ENCODE assay signal across 9 mouse cellular contexts in genomic region chr4:139617001-139617364, GRCm38 (mm10). TPM values are rescaled to one million over a fixed set of nuclear protein-coding genes. Genes with fewer than 3 reads are reported as not detected.
A peak's percentile ranks its signal among the peaks of the same experiment; 100 is the strongest.
DNase-seq lines count a peak whose midpoint lies in the region; ATAC-seq and TF ChIP-seq lines count a peak whose summit lies in the region.
"Had no signal": no experiment of that assay in that cellular context is flagged by ENCODE, and none has a peak within 500 bp of the region (broad histone marks: within the 10 kb centered on the region; RNA-seq: fewer than 3 reads in every experiment).

No protein-coding gene starts in this region.

- no peak for TF ChIP-seq CTCF in heart, adult 2 months (IDR thresholded peaks at IDR 0.05)
- TF ChIP-seq CTCF in spleen, adult 2 months (IDR thresholded peaks at IDR 0.05; ENCODE audit: extremely low read depth, insufficient read depth, insufficient read length, insufficient replicate concordance), result no peak

- peak overlapping the region; percentile 71 for H3K27ac ChIP-seq in heart, adult 2 months
- peak overlapping the region; percentile 12; the same call in 1 of the 2 replicates for H3K27ac ChIP-seq in spleen, adult 2 months (ENCODE audit: insufficient read depth, low read length)
- no peak overlapping the region for H3K27ac ChIP-seq in limb, embryonic 12.5 days
- H3K27ac ChIP-seq in stomach, embryonic 16.5 days (ENCODE audit: low read length), result peak overlapping the region; percentile 71; the same call in 1 of the 2 replicates

- no peak for DNase-seq in heart, adult 2 months
- no peak for DNase-seq in heart, postnatal 14 days
- no peak for DNase-seq in spleen, adult 2 months (ENCODE audit: low read depth in 1 of 2, low spot score in 2 of 2)
- no peak for DNase-seq in spleen, postnatal 36 days (ENCODE audit: low spot score in 2 of 2)
- no peak for DNase-seq in cerebellum, adult 18-20 months
- DNase-seq in right cerebral cortex, postnatal 36 days (ENCODE audit: low spot score in 2 of 2), result no peak
- DNase-seq: gastrocnemius, postnatal 36 days had no signal

- no peaks in the 10 kb centered on the region for H3K27me3 ChIP-seq in heart, adult 2 months (ENCODE audit: control insufficient read depth, insufficient read depth, low read length)
- no peaks in the 10 kb centered on the region for H3K27me3 ChIP-seq in spleen, adult 2 months (ENCODE audit: control insufficient read depth, insufficient read depth, low read length)
- H3K27me3 ChIP-seq in limb, embryonic 12.5 days, result no peaks in the 10 kb centered on the region
- H3K27me3 ChIP-seq in stomach, embryonic 16.5 days (ENCODE audit: control insufficient read depth, insufficient read depth, low read length), result no peaks in the 10 kb centered on the region; the same call in 1 of the 2 replicates

- no peaks in the 10 kb centered on the region for H3K36me3 ChIP-seq in heart, adult 2 months (ENCODE audit: control insufficient read depth, insufficient read depth, low read length)
- H3K36me3 ChIP-seq in spleen, adult 2 months (ENCODE audit: control insufficient read depth, insufficient read depth, low read length), result no peaks in the 10 kb centered on the region; the same call in 1 of the 2 replicates
- H3K36me3 ChIP-seq in limb, embryonic 12.5 days, result peaks cover 49% of the 10 kb centered on the region
- H3K36me3 ChIP-seq in stomach, embryonic 16.5 days (ENCODE audit: control insufficient read depth, insufficient read depth, low read length), result peaks cover 18% of the 10 kb centered on the region

- peaks cover 2% of the 10 kb centered on the region; the same call in 1 of the 2 replicates for H3K4me1 ChIP-seq in heart, adult 2 months (ENCODE audit: control insufficient read depth, insufficient read depth, low read length)
- peaks cover 9% of the 10 kb centered on the region; the same call in 1 of the 2 replicates for H3K4me1 ChIP-seq in spleen, adult 2 months (ENCODE audit: control insufficient read depth, insufficient read depth, insufficient read length)
- H3K4me1 ChIP-seq in limb, embryonic 12.5 days (replicated peaks), result peaks cover 10% of the 10 kb centered on the region; the same call in 1 of the 2 replicates
- no peaks in the 10 kb centered on the region; the same call in 1 of the 2 replicates for H3K4me1 ChIP-seq in stomach, embryonic 16.5 days (ENCODE audit: control insufficient read depth, insufficient read depth, low read length)

- 36% methylated on average over 3 of the region's 3 CpGs for WGBS in heart, adult 2 months
- WGBS in spleen, adult 2 months, result 23% methylated on average over 3 of the region's 3 CpGs
- 61% methylated on average over 3 of the region's 3 CpGs for WGBS in limb, embryonic 12.5 days
- WGBS in stomach, embryonic 16.5 days, result 48% methylated on average over 3 of the region's 3 CpGs

- ATAC-seq in limb, embryonic 12.5 days (ENCODE audit: insufficient number of reproducible peaks, insufficient read depth, low FRiP score, low TSS enrichment, low read depth), result no peak
- no peak for ATAC-seq in stomach, embryonic 16.5 days (ENCODE audit: insufficient read depth, low FRiP score)

- intact Hi-C loops in heart, adult 2 months (cut with DNase I), result no loop called here
- intact Hi-C loops in heart, postnatal 14 days (cut with DNase I), result no loop called here

- peak overlapping the region; percentile 33; the same call in 1 of the 2 replicates for H3K4me3 ChIP-seq in heart, adult 2 months
- peak overlapping the region; percentile 79 for H3K4me3 ChIP-seq in spleen, adult 2 months (ENCODE audit: extremely low read depth, insufficient read depth, insufficient read length)
- H3K4me3 ChIP-seq in limb, embryonic 12.5 days (replicated peaks), result peak overlapping the region; percentile 39; the same call in 1 of the 2 replicates
- H3K4me3 ChIP-seq in stomach, embryonic 16.5 days (replicated peaks; ENCODE audit: low read length), result peak overlapping the region; percentile 23

- H3K9me3 ChIP-seq in limb, embryonic 12.5 days, result peaks cover 5% of the 10 kb centered on the region
- H3K9me3 ChIP-seq in stomach, embryonic 16.5 days (replicated peaks; ENCODE audit: control insufficient read depth, low read length), result peaks cover 8% of the 10 kb centered on the region; the same call in 1 of the 2 replicates

- TF ChIP-seq POLR2A in heart, adult 2 months (IDR thresholded peaks at IDR 0.05; ENCODE audit: insufficient read depth, low read depth, low read length), result no peak
- TF ChIP-seq POLR2A in spleen, adult 2 months (IDR thresholded peaks at IDR 0.05; ENCODE audit: low read depth, low read length), result no peak

- no peak for TF ChIP-seq EP300 in heart, adult 2 months (IDR thresholded peaks at IDR 0.05; ENCODE audit: insufficient read depth, low read depth, low read length)

- H3K4me2 ChIP-seq in limb, embryonic 12.5 days, result peak overlapping the region; percentile 60
- peak overlapping the region; percentile 45 for H3K4me2 ChIP-seq in stomach, embryonic 16.5 days (ENCODE audit: low read depth, low read length)

- H3K9ac ChIP-seq in heart, adult 2 months (ENCODE audit: low read depth, low read length), result peak overlapping the region; percentile 37
- H3K9ac ChIP-seq in limb, embryonic 12.5 days (replicated peaks), result no peak overlapping the region
- peak overlapping the region; percentile 51 for H3K9ac ChIP-seq in stomach, embryonic 16.5 days (ENCODE audit: low read length)

- H3K79me2 ChIP-seq in heart, adult 2 months (replicated peaks; ENCODE audit: control insufficient read depth, insufficient read depth, low read length), result no peaks in the 10 kb centered on the region

RNA-seq across cellular contexts. Expression of gene Aldh4a1, which starts 5.7 kb away (rescaled TPM):
- total RNA-seq in heart, adult 2 months (2021), result 10 to 100 TPM; 79.7 to 96.7 TPM
- 120 and 149 TPM in 2 replicates for polyA plus RNA-seq in heart, adult 2 months (2012; rRNA removed)
- 10 to 100 TPM; 28.4 to 31.5 TPM for total RNA-seq in heart, postnatal 14 days (2021)
- polyA plus RNA-seq in spleen, adult 2 months (2012; rRNA removed), result 18.9 and 21.5 TPM in 2 replicates
- 24.3 and 25.3 TPM in 2 replicates for polyA plus RNA-seq in limb, embryonic 12.5 days (2016; fragmentation: Nextera tagmentation; extraction: Ambion mirVana)
- polyA plus RNA-seq in stomach, embryonic 16.5 days (2015; fragmentation: Nextera tagmentation; extraction: Ambion mirVana), result 35.9 and 38.0 TPM in 2 replicates

RNA-seq across cellular contexts. Expression of gene Gm21969, which starts 14.0 kb away (rescaled TPM):
- not detected for total RNA-seq in heart, adult 2 months (2021)
- polyA plus RNA-seq in heart, adult 2 months (2012; rRNA removed), result 0.06 TPM in 1 of 2 replicates, not detected in the other
- total RNA-seq in heart, postnatal 14 days (2021), result not detected
- polyA plus RNA-seq in spleen, adult 2 months (2012; rRNA removed), result 0.01 TPM in 1 of 2 replicates, not detected in the other
- not detected in 2 replicates for polyA plus RNA-seq in limb, embryonic 12.5 days (2016; fragmentation: Nextera tagmentation; extraction: Ambion mirVana)
- polyA plus RNA-seq in stomach, embryonic 16.5 days (2015; fragmentation: Nextera tagmentation; extraction: Ambion mirVana), result not detected in 2 replicates
- total RNA-seq: gastrocnemius, postnatal 36 days had no signal

RNA-seq across cellular contexts. Expression of gene Tas1r2, which starts 36.4 kb away (rescaled TPM):
- total RNA-seq in heart, adult 2 months (2021), result not detected
- polyA plus RNA-seq in heart, adult 2 months (2012; rRNA removed), result not detected in 2 replicates
- total RNA-seq in heart, postnatal 14 days (2021), result not detected
- not detected in 2 replicates for polyA plus RNA-seq in spleen, adult 2 months (2012; rRNA removed)
- not detected in 2 replicates for polyA plus RNA-seq in limb, embryonic 12.5 days (2016; fragmentation: Nextera tagmentation; extraction: Ambion mirVana)
- polyA plus RNA-seq in stomach, embryonic 16.5 days (2015; fragmentation: Nextera tagmentation; extraction: Ambion mirVana), result not detected in 2 replicates
- total RNA-seq: gastrocnemius, postnatal 36 days had no signal

Comparison
In these comparisons a context has a peak if more than half of its experiments do, and no peak if none do; other contexts are left out.
1. H3K4me3 ChIP-seq: peak in every context shown above with its lines; median percentile 79 in spleen, adult 2 months; 39 in limb, embryonic 12.5 days; 33 in heart, adult 2 months; 23 in stomach, embryonic 16.5 days.